Mouse (Mus musculus) myocyte (in vitro differentiated cells): ENCODE measurements around the gene Glt28d2.

Experiments
- MYOD1 ChIP-seq, 3 experiments: IDR thresholded peaks; one replicate each; pipeline ENCODE4 v1.6.1; 2011; ENCODE audit warnings: control low read depth in 2 of 3, low read depth in 2 of 3, mild to moderate bottlenecking in 2 of 3, moderate library complexity in 1 of 3; ENCODE audit not compliant: insufficient read length in 2 of 3, control insufficient read depth in 1 of 3
- POLR2A ChIP-seq: IDR thresholded peaks from one replicate; pipeline ENCODE4 v1.6.1; 2011; ENCODE audit warnings: low read depth, mild to moderate bottlenecking, control low read depth, moderate library complexity; ENCODE audit not compliant: insufficient read length
- USF1 ChIP-seq: IDR thresholded peaks from one replicate; pipeline ENCODE4 v1.6.1; 2011; ENCODE audit warnings: low read depth, mild to moderate bottlenecking, control low read depth, moderate library complexity

GRCm38 (mm10) chr3:85880068-85880467 is 7.2 kb downstream of the Glt28d2 start:
- no peak for TF ChIP-seq POLR2A
- no peak for TF ChIP-seq USF1
- TF ChIP-seq MYOD1 (IDR thresholded peaks at IDR 0.05; ENCODE audit: control insufficient read depth in 1 of 3, insufficient read length in 2 of 3, low read depth in 2 of 3): peak in 1 of 3 experiments; percentile 65
